Mouse (Mus musculus) midbrain, embryonic 14.5 days (tissue): ENCODE results near the gene Crabp2. TPM values are rescaled to one million over a fixed set of nuclear protein-coding genes. Genes with fewer than 3 reads are reported as not detected.
A peak's percentile ranks its signal among the peaks of the same experiment; 100 is the strongest.

ENCODE experiments used
- ATAC-seq: fragments of 200-750 bp; cut with Nextera tagmentation; 2 replicates; pipeline ENCODE4 v1.8.0; 2017; ENCODE audit warnings: moderate number of reproducible peaks, moderate library complexity; ENCODE audit not compliant: low FRiP score, low TSS enrichment
- DNase-seq: peaks from one replicate; pipeline ENCODE4 v3.0.0-alpha.2; 2015
- H3K27ac ChIP-seq: fragments of 300-500 bp; sonication (generic); replicated peaks from 2 replicates; pipeline ENCODE4 v1.5.1; 2014; ENCODE audit warnings: mild to moderate bottlenecking, low read depth, low read length, moderate library complexity
- H3K27me3 ChIP-seq: fragments of 300-500 bp; sonication (generic); 2 replicates; pipeline ENCODE4 v1.6.1; 2014; ENCODE audit warnings: low read length, control low read depth, mixed read lengths; ENCODE audit not compliant: control insufficient read depth, insufficient read depth
- H3K36me3 ChIP-seq: fragments of 300-500 bp; sonication (generic); 2 replicates; pipeline ENCODE4 v1.6.1; 2014; ENCODE audit warnings: low read length, control low read depth; ENCODE audit not compliant: control insufficient read depth, insufficient read depth
- H3K4me1 ChIP-seq: fragments of 300-500 bp; sonication (generic); 2 replicates; pipeline ENCODE4 v1.6.1; 2014; ENCODE audit warnings: mild to moderate bottlenecking, antibody characterized with exemption, low read length, control low read depth; ENCODE audit not compliant: control insufficient read depth, insufficient read depth
- H3K4me2 ChIP-seq: fragments of 300-500 bp; sonication (generic); 2 replicates; pipeline ENCODE4 v1.6.1; 2014; ENCODE audit warnings: mild to moderate bottlenecking, low read length, moderate library complexity
- H3K4me3 ChIP-seq: fragments of 300-500 bp; sonication (generic); replicated peaks from 2 replicates; pipeline ENCODE4 v1.5.1; 2014; ENCODE audit warnings: low read depth, low read length
- H3K9ac ChIP-seq: fragments of 300-500 bp; sonication (generic); replicated peaks from 2 replicates; pipeline ENCODE4 v1.6.1; 2014; ENCODE audit warnings: mild to moderate bottlenecking, low read length, moderate library complexity
- H3K9me3 ChIP-seq: fragments of 300-500 bp; sonication (generic); 2 replicates; pipeline ENCODE4 v1.6.1; 2016; ENCODE audit warnings: low read length, control low read depth, mixed read lengths; ENCODE audit not compliant: control insufficient read depth
- WGBS: fragments of 180-500 bp; shearing (Covaris S2); extraction: QIAGEN DNeasy Blood & Tissue Kit; methylation state at CpG from one replicate; pipeline ENCODE4 v1.1.7; 2014; 5-methylcytosine and 5-hydroxymethylcytosine counted together
- polyA plus RNA-seq: library from polyadenylated mRNA; unstranded; fragments of >200 nt; fragmentation: Nextera tagmentation; extraction: Ambion mirVana; gene quantifications from 2 replicates; pipeline ENCODE4 v1.2.1, GENCODE M21; 2014

Crabp2 gene
- polyA plus RNA-seq, 1 experiment from 2014 or later: 42.4 TPM

GRCm38 (mm10) chr3:87918551-87918950 is 29.9 kb upstream of the Crabp2 start:
- Histone ChIP-seq H3K4me1 (peaks cover 5% of the 10 kb centered on the region; the same call in 1 of the 2 replicates), H3K36me3 (peaks cover 55% of the 10 kb centered on the region), H3K27me3 (no peaks in the 10 kb centered on the region), H3K27ac (no peak overlapping the region), H3K4me3 (no peak overlapping the region), H3K9ac (no peak overlapping the region), H3K4me2 (peak overlapping the region; percentile 69; the same call in 1 of the 2 replicates), H3K9me3 (no peaks in the 10 kb centered on the region)
- WGBS: 89% methylated on average over 1 of the region's 1 CpGs
- ATAC-seq: no peak
- DNase-seq: no peak

GRCm38 (mm10) chr3:87919336-87920108 is 28.9 kb upstream of the Crabp2 start, which contains the start of gene Mrpl24:
Mrpl24 (plus strand) TSS chr3:87919506.
- Histone ChIP-seq H3K36me3 (peaks cover 55% of the 10 kb centered on the region), H3K4me3 (peak within 1 kb of the TSS; percentile 46), H3K27me3 (no peaks in the 10 kb centered on the region), H3K9me3 (no peaks in the 10 kb centered on the region), H3K4me1 (peaks cover 5% of the 10 kb centered on the region; the same call in 1 of the 2 replicates), H3K4me2 (peak within 1 kb of the TSS; percentile 69), H3K9ac (peak within 1 kb of the TSS; percentile 44), H3K27ac (peak within 1 kb of the TSS; percentile 60)
- peak; percentile 86 for ATAC-seq
- under 1% methylated on average over 30 of the region's 30 CpGs for WGBS
- peak; percentile 95 for DNase-seq

- ATAC-seq: no peak
- no peak overlapping the region for H3K27ac ChIP-seq
- no peak for DNase-seq
- H3K4me1 ChIP-seq: peaks cover 5% of the 10 kb centered on the region; the same call in 1 of the 2 replicates
- no peaks in the 10 kb centered on the region for H3K9me3 ChIP-seq
- H3K9ac ChIP-seq: no peak overlapping the region
- H3K4me2 ChIP-seq: peak overlapping the region; percentile 69
- H3K4me3 ChIP-seq: peak overlapping the region; percentile 46
- 72% methylated on average over 9 of the region's 9 CpGs for WGBS
- H3K27me3 ChIP-seq: no peaks in the 10 kb centered on the region
- peaks cover 55% of the 10 kb centered on the region for H3K36me3 ChIP-seq
Measured at GRCm38 (mm10) chr3:87920270-87920943, 28.1 kb upstream of the Crabp2 start.

- ATAC-seq (no peak), DNase-seq (no peak)
- Histone ChIP-seq H3K36me3 (peaks cover 59% of the 10 kb centered on the region), H3K9me3 (no peaks in the 10 kb centered on the region), H3K4me1 (peaks cover 8% of the 10 kb centered on the region), H3K4me2 (no peak overlapping the region), H3K27ac (no peak overlapping the region), H3K4me3 (no peak overlapping the region), H3K27me3 (no peaks in the 10 kb centered on the region), H3K9ac (no peak overlapping the region)
- 92% methylated on average over 7 of the region's 7 CpGs for WGBS
Measured at GRCm38 (mm10) chr3:87924996-87925395, 23.5 kb upstream of the Crabp2 start.

- no peaks in the 10 kb centered on the region for H3K27me3 ChIP-seq
- no peak for DNase-seq
- H3K36me3 ChIP-seq: peaks cover 63% of the 10 kb centered on the region
- WGBS: 95% methylated on average over 5 of the region's 5 CpGs
- H3K4me1 ChIP-seq: peaks cover 11% of the 10 kb centered on the region
- H3K4me3 ChIP-seq: no peak overlapping the region
- ATAC-seq: no peak
- H3K27ac ChIP-seq: no peak overlapping the region
- H3K4me2 ChIP-seq: no peak overlapping the region
- no peaks in the 10 kb centered on the region for H3K9me3 ChIP-seq
- H3K9ac ChIP-seq: no peak overlapping the region
Measured at GRCm38 (mm10) chr3:87927452-87927851, 21.0 kb upstream of the Crabp2 start.

GRCm38 (mm10) chr3:87929341-87930077 is 19.0 kb upstream of the Crabp2 start:
- H3K36me3 ChIP-seq: peaks cover 59% of the 10 kb centered on the region
- peaks cover 11% of the 10 kb centered on the region for H3K4me1 ChIP-seq
- peak overlapping the region; percentile 88 for H3K27ac ChIP-seq
- peak overlapping the region; percentile 79 for H3K4me2 ChIP-seq
- peak overlapping the region; percentile 93 for H3K4me3 ChIP-seq
- H3K9me3 ChIP-seq: no peaks in the 10 kb centered on the region
- DNase-seq (no peak), ATAC-seq (peak; percentile 38)
- peak overlapping the region; percentile 85 for H3K9ac ChIP-seq
- H3K27me3 ChIP-seq: no peaks in the 10 kb centered on the region
- 8% methylated on average over 26 of the region's 26 CpGs for WGBS

GRCm38 (mm10) chr3:87930078-87930795 is 18.2 kb upstream of the Crabp2 start, which contains the start of the genes Isg20l2 and Rrnad1:
Isg20l2 (plus strand) TSS chr3:87930314.
Rrnad1 (minus strand) TSS chr3:87930717.
- H3K27me3 ChIP-seq: no peaks in the 10 kb centered on the region
- peak within 1 kb of the TSS; percentile 93 for H3K4me3 ChIP-seq
- no peaks in the 10 kb centered on the region for H3K9me3 ChIP-seq
- WGBS: under 1% methylated on average over 78 of the region's 78 CpGs
- H3K27ac ChIP-seq: peak within 1 kb of the TSS; percentile 88
- H3K9ac ChIP-seq: peak within 1 kb of the TSS; percentile 85
- peak; percentile 98 for ATAC-seq
- H3K4me1 ChIP-seq: peaks cover 11% of the 10 kb centered on the region
- peak within 1 kb of the TSS; percentile 82 for H3K4me2 ChIP-seq
- peak; percentile 99 for DNase-seq
- peaks cover 57% of the 10 kb centered on the region for H3K36me3 ChIP-seq

- peaks cover 51% of the 10 kb centered on the region for H3K36me3 ChIP-seq
- H3K27me3 ChIP-seq: no peaks in the 10 kb centered on the region
- peaks cover 11% of the 10 kb centered on the region for H3K4me1 ChIP-seq
- H3K4me2 ChIP-seq: no peak overlapping the region
- H3K9me3 ChIP-seq: no peaks in the 10 kb centered on the region
- ATAC-seq (no peak), DNase-seq (no peak)
- no peak overlapping the region for H3K9ac ChIP-seq
- no peak overlapping the region for H3K4me3 ChIP-seq
- WGBS: 88% methylated on average over 5 of the region's 5 CpGs
- no peak overlapping the region for H3K27ac ChIP-seq
Measured at GRCm38 (mm10) chr3:87934026-87934425, 14.4 kb upstream of the Crabp2 start.
